Mouse (Mus musculus) megakaryocyte, embryonic 14.5 days (primary cell): ENCODE data around the gene Fam13c. TPM values are rescaled to one million over a fixed set of nuclear protein-coding genes. Genes with fewer than 3 reads are reported as not detected.
A peak's percentile ranks its signal among the peaks of the same experiment; 100 is the strongest.

ENCODE experiments used
- H3K27me3 ChIP-seq: replicated peaks from 2 replicates; pipeline ENCODE3; 2012; ENCODE audit warnings: inconsistent platforms
- H3K36me3 ChIP-seq: replicated peaks from 2 replicates; pipeline ENCODE3; 2012; ENCODE audit warnings: low read length, inconsistent platforms, mixed read lengths
- H3K4me1 ChIP-seq: 2 replicates; pipeline ENCODE4 v1.6.1; 2012; ENCODE audit warnings: inconsistent platforms
- H3K4me3 ChIP-seq: replicated peaks from 2 replicates; pipeline ENCODE3; 2012; ENCODE audit warnings: moderate library complexity, mild to moderate bottlenecking, inconsistent platforms
- H3K9me3 ChIP-seq: 2 replicates; pipeline ENCODE4 v1.6.1; 2012; ENCODE audit warnings: inconsistent platforms
- FLI1 ChIP-seq: IDR thresholded peaks from 2 replicates; pipeline ENCODE4 v1.6.1; 2012; ENCODE audit warnings: low read length, inconsistent platforms, mixed read lengths
- GATA1 ChIP-seq: IDR thresholded peaks from 3 replicates; pipeline ENCODE4 v1.6.1; 2012; ENCODE audit warnings: mixed read lengths, low read length, inconsistent platforms, borderline replicate concordance
- polyA plus RNA-seq: library from polyadenylated mRNA; stranded (reverse); fragments of >175 nt; gene quantifications from 2 replicates; pipeline ENCODE4 v1.2.3, GENCODE M21; 2012; ENCODE audit warnings: low replicate concordance; ENCODE audit not compliant: insufficient read depth

The Fam13c gene
- polyA plus RNA-seq, 1 experiment, result not detected

DNA sequence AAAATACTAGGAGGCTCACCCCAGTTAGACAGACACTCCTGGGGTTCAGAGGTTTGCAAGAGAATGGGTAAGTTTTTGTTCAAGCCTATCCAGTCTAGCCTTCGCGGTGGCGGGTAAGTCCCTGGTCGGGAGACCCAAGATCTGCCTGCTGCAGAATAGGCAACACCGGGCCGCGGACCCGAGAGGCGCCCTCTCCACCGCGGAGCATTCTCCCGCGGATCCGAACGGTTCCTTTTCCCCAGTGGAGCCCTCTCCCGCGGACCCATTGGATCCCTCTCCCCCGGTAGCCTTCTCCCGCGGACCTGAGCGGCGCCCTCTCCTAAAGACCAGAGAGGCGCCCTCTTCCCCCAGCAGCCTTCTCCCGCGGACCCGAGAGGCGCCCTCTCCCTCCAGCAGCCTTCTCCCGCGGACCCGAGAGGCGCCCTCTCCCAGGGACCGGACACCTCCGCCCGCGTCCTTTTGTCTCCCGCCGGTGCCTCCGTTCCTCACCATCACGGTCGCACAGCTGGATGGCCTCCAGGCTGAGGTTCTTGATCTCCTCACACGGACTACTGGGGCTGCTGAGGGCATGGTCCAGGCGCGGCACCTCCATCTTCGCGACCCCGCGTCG lies 158.3 kb downstream of the Fam13c start:
- peaks cover 20% of the 10 kb centered on the region for H3K9me3 ChIP-seq
- H3K36me3 ChIP-seq, result no peaks in the 10 kb centered on the region
- H3K4me3 ChIP-seq, result peak overlapping the region; percentile 88
- H3K4me1 ChIP-seq, result peaks cover 14% of the 10 kb centered on the region
- TF ChIP-seq GATA1, result no peak
- TF ChIP-seq FLI1, result no peak
- H3K27me3 ChIP-seq, result peaks cover 25% of the 10 kb centered on the region

DNA sequence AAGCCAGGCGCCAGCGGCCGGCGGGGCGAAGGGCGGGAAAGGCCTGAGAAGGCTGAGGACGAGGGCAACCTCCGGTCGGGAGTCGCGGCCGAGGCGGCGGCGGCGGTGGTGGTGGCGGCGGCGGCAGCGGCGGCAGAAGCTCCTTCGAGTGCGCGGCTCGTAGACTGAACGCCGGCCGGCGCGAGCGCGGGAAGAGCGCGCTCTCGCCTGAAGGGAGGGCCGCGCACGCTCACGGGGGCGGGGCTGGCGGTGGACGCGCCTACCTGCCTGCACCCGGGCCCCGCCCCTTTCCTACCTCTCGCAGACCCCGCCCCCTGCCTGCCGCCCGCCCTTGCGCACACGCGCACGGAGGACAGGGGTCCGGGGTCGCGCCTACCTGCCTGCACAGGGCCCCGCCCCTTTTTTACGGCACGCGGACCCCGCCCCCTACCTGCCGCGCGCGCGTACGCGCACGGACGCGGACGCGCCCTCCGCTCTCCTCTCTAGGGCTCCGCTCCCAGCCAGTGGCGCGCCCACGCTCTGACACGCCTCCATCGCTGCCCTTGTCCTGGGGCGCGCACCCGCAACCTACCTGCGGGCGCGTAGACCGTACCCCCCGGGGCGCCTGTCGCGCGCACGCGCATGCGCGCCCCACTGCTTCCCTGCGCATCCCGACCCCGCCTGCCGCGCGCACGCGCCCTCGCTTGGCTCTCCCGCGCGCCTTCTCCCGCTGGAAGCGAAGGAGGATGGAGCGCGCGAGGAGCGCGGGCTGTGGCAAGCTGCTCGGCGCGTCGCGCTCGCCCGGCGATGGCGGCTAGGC lies 159.0 kb downstream of the Fam13c start:
- Histone ChIP-seq H3K36me3 (no peaks in the 10 kb centered on the region), H3K27me3 (peaks cover 25% of the 10 kb centered on the region), H3K9me3 (peaks cover 22% of the 10 kb centered on the region), H3K4me1 (peaks cover 14% of the 10 kb centered on the region), H3K4me3 (peak overlapping the region; percentile 88)
- TF ChIP-seq GATA1 (no peak), FLI1 (no peak)

DNA sequence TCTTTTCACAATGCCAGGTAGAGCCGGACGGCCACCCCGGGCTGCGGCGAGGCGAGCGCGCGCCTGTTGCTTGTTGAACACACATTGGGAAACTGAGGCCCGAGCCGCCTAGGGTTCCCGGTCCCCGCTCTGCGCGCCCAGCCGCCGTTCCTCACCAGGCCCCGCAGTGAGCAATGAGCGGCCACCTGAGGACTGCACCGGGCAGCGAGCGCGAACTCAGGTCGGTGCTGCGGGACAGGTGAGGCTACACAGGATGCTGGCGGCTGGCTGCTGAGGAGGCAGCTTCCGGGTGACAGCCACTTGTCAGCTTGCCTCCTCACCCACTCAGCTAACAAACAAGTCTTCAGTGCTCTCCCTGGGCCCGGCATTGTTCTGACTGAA lies 159.6 kb downstream of the Fam13c start:
- H3K4me3 ChIP-seq, result peak overlapping the region; percentile 88
- H3K9me3 ChIP-seq, result peaks cover 24% of the 10 kb centered on the region
- no peak for TF ChIP-seq GATA1

More for the DNA sequence above, 159.6 kb downstream of the Fam13c start:
- Histone ChIP-seq H3K4me1 (peaks cover 14% of the 10 kb centered on the region), H3K36me3 (no peaks in the 10 kb centered on the region), H3K27me3 (peaks cover 25% of the 10 kb centered on the region)

Other genes with a start within 250 kb of the Fam13c start
- gene Mrln, start 235.8 kb upstream of the Fam13c start, polyA plus RNA-seq, result not detected in 2 replicates
- not detected in 2 replicates for gene Slc16a9, start 195.4 kb upstream of the Fam13c start, polyA plus RNA-seq
- gene Phyhipl, start 215.5 kb downstream of the Fam13c start, polyA plus RNA-seq, result not detected in 2 replicates